Mouse (Mus musculus) A20 (cell line): ENCODE data around the gene Pdcd1lg2.

ENCODE experiments used
- DNase-seq: peaks from one replicate; pipeline ENCODE4 v3.0.0-alpha.2; 2011; ENCODE audit warnings: low read depth, low spot score

The Pdcd1lg2 gene

GRCm38 (mm10) chr19:29410619-29411018 is at the start of gene Pdcd1lg2:
Gene Pdcd1lg2, plus strand, starts transcription at chr19:29410919.
- no peak for DNase-seq

- DNase-seq: peak; percentile 95
Observed at GRCm38 (mm10) chr19:29361468-29362130, 49.1 kb upstream of the Pdcd1lg2 start.

GRCm38 (mm10) chr19:29362173-29362930 is 48.4 kb upstream of the Pdcd1lg2 start:
- peak; percentile 66 for DNase-seq

GRCm38 (mm10) chr19:29363557-29363956 is 47.2 kb upstream of the Pdcd1lg2 start:
- no peak for DNase-seq

- DNase-seq: peak; percentile 83
Observed at GRCm38 (mm10) chr19:29364076-29364475, 46.6 kb upstream of the Pdcd1lg2 start.

- DNase-seq: peak; percentile 91
Observed at GRCm38 (mm10) chr19:29365105-29365504, 45.6 kb upstream of the Pdcd1lg2 start.

GRCm38 (mm10) chr19:29366226-29366968 is 44.3 kb upstream of the Pdcd1lg2 start:
- peak; percentile 60 for DNase-seq

GRCm38 (mm10) chr19:29366969-29367622 is 43.6 kb upstream of the Pdcd1lg2 start, which contains the start of the genes Plgrkt and Cd274:
Gene Plgrkt, minus strand, starts transcription at chr19:29367390.
Gene Cd274, plus strand, starts transcription at chr19:29367455.
- peak; percentile 95 for DNase-seq

GRCm38 (mm10) chr19:29368041-29368440 is 42.7 kb upstream of the Pdcd1lg2 start:
- peak; percentile 53 for DNase-seq

GRCm38 (mm10) chr19:29368671-29369309 is 41.9 kb upstream of the Pdcd1lg2 start:
- peak; percentile 90 for DNase-seq

- peak; percentile 63 for DNase-seq
Observed at GRCm38 (mm10) chr19:29370112-29370511, 40.6 kb upstream of the Pdcd1lg2 start.

GRCm38 (mm10) chr19:29370545-29371283 is 40.0 kb upstream of the Pdcd1lg2 start:
- DNase-seq: peak; percentile 53

GRCm38 (mm10) chr19:29371284-29372081 is 39.2 kb upstream of the Pdcd1lg2 start:
- DNase-seq: peak; percentile 64

- peak; percentile 55 for DNase-seq
Observed at GRCm38 (mm10) chr19:29372138-29372537, 38.6 kb upstream of the Pdcd1lg2 start.

- DNase-seq: peak; percentile 41
Observed at GRCm38 (mm10) chr19:29372621-29373020, 38.1 kb upstream of the Pdcd1lg2 start.

- no peak for DNase-seq
Observed at GRCm38 (mm10) chr19:29373438-29373837, 37.3 kb upstream of the Pdcd1lg2 start.

- no peak for DNase-seq
Observed at GRCm38 (mm10) chr19:29374947-29375346, 35.8 kb upstream of the Pdcd1lg2 start.

GRCm38 (mm10) chr19:29376382-29376781 is 34.3 kb upstream of the Pdcd1lg2 start:
- no peak for DNase-seq

GRCm38 (mm10) chr19:29379839-29380603 is 30.7 kb upstream of the Pdcd1lg2 start:
- DNase-seq: no peak
